Mouse (Mus musculus): ENCODE measurements at regions not wholly inside any gene's neighbourhood (a gene's known extent, or its start where the extent isn't known, plus 50 kb on each side); places are given as distances from the start of the nearest gene placed in this dataset.

GRCm38 (mm10) chr6:6270545-6270944 lies 53.6 kb upstream of the Slc25a13 start:
- Histone ChIP-seq H3K9me3 (no peaks in the 10 kb centered on the region), H3K4me3 (no peak overlapping the region), H3K9ac (no peak overlapping the region), H3K4me1 (replicated peaks) (no peaks in the 10 kb centered on the region), H3K36me3 (no peaks in the 10 kb centered on the region), H3K27ac (replicated peaks) (no peak overlapping the region), H3K27me3 (no peaks in the 10 kb centered on the region), H3K4me2 (no peak overlapping the region)
- ATAC-seq (ENCODE audit: low FRiP score, low read depth), result no peak
- WGBS, result 54% methylated on average over 2 of the region's 2 CpGs
